15 mouse cellular contexts compared by ENCODE assay signal in genomic region chr16:57694694-57695093, GRCm38 (mm10).
"Had no signal": no experiment of that assay in that cellular context is flagged by ENCODE, and none has a peak within 500 bp of the region (broad histone marks: within the 10 kb centered on the region; RNA-seq: fewer than 3 reads in every experiment).

No protein-coding gene starts in this region.

- H3K36me3 ChIP-seq: limb, embryonic 15.5 days; liver, embryonic 12.5 days; midbrain, embryonic 12.5 days; neural tube, embryonic 15.5 days had no signal

- H3K27me3 ChIP-seq: limb, embryonic 15.5 days; liver, embryonic 12.5 days; midbrain, embryonic 12.5 days; neural tube, embryonic 15.5 days had no signal

- H3K27ac ChIP-seq: left cerebral cortex, adult 2 months; limb, embryonic 15.5 days; liver, embryonic 12.5 days; midbrain, embryonic 12.5 days; neural tube, embryonic 15.5 days had no signal

- H3K4me2 ChIP-seq: limb, embryonic 15.5 days; liver, embryonic 12.5 days; lung, embryonic 14.5 days; midbrain, embryonic 12.5 days; neural tube, embryonic 15.5 days had no signal

- H3K4me3 ChIP-seq: left cerebral cortex, adult 2 months; limb, embryonic 15.5 days; liver, embryonic 12.5 days; midbrain, embryonic 12.5 days; myocyte; neural tube, embryonic 15.5 days had no signal

- H3K4me1 ChIP-seq: limb, embryonic 15.5 days; liver, embryonic 12.5 days; neural tube, embryonic 15.5 days had no signal

- DNase-seq: kidney, adult 8-10 months; kidney, postnatal 25 days; lung, embryonic 14.5 days; lung, postnatal 10 days; lung, postnatal 4 days; right cerebral cortex, postnatal 4 days; spleen, adult 18-20 months; thymus, adult 2 months; thymus, postnatal 25 days had no signal

- H3K9me3 ChIP-seq: limb, embryonic 15.5 days; liver, embryonic 12.5 days; midbrain, embryonic 12.5 days; neural tube, embryonic 15.5 days had no signal

- H3K9ac ChIP-seq: limb, embryonic 15.5 days; liver, embryonic 12.5 days; lung, embryonic 14.5 days; midbrain, embryonic 12.5 days; neural tube, embryonic 15.5 days had no signal

- ATAC-seq: liver, embryonic 12.5 days had no signal
